Mouse (Mus musculus): ENCODE results near the gene H2al1b.

DNA sequence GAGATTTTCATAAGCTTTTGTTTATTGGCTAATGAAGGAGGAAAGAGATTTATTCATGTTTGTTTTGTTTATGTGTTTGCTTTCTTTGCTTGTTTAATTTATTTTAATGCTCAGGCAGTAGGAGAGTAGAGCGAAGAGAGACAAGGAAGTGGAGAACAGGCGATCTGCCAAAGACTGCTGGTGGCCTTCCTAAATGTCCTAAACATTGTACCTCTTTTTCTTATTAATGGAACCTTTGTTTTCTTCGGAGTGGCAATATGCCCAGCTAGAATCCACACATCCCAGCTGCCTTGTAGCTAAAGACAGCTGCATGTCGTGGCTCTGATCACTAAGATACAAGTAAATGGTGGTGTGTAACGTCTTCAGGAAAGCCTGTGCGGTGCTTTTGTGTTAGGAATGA, 25.1 kb upstream of the H2al1b start:
- TF ChIP-seq GATA1 (IDR thresholded peaks at IDR 0.05; ENCODE audit: borderline replicate concordance, low read length) (no peak), FLI1 (IDR thresholded peaks at IDR 0.05; ENCODE audit: low read length) (no peak)
